Mouse (Mus musculus): ENCODE results near the gene Itga9. TPM values are rescaled to one million over a fixed set of nuclear protein-coding genes. Genes with fewer than 3 reads are reported as not detected.

Itga9 gene
- total and polyA plus RNA-seq, 2 experiments from 2014 or later, result 0.99 to 3.3 TPM

GRCm38 (mm10) chr9:118774676-118775075 lies 168.2 kb downstream of the Itga9 start:
- ATAC-seq, result no peak
- Histone ChIP-seq H3K27ac (ENCODE audit: low read depth, low read length) (no peak overlapping the region), H3K27me3 (ENCODE audit: insufficient read depth, low read length) (no peaks in the 10 kb centered on the region), H3K9me3 (ENCODE audit: low read length) (no peaks in the 10 kb centered on the region), H3K36me3 (ENCODE audit: insufficient read depth) (no peaks in the 10 kb centered on the region), H3K4me1 (ENCODE audit: insufficient read depth) (no peaks in the 10 kb centered on the region), H3K4me3 (ENCODE audit: low read depth, low read length) (no peak overlapping the region), H3K9ac (no peak overlapping the region), H3K4me2 (ENCODE audit: low read depth) (no peak overlapping the region)
- 92% methylated on average over 6 of the region's 6 CpGs for WGBS
- DNase-seq, result no peak
- TF ChIP-seq CTCF (IDR thresholded peaks at IDR 0.05; ENCODE audit: low read depth), result no peak

DNA sequence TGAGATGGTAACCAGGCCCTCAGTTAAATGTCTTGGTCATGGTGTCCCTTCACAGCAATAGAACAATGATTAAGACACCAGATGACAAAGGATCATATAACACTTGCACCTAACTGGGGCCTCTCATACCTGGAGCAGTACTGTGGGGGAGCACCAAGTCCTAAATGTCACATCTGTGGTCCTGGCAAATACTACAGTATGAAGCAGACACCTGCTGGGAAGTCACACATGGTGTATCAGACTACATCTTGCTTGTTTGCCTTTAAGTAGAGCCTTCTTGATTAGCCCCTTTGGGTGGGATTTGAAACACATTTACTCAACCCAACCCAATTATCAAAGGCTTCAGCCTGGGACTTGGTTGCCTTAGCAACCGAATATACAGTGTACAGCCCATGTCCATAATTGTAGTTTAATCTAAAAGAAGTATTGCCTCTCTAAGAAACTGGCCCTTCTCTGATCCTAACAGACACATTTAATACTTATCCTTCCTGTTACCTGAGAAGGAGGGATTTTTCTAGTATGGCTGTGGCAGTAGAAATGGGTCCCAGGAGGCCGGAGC lies 170.5 kb downstream of the Itga9 start:
- no peak for ATAC-seq
- no peak for TF ChIP-seq CTCF (IDR thresholded peaks at IDR 0.05; ENCODE audit: low read depth)

GRCm38 (mm10) chr9:118778596-118778995 lies 172.1 kb downstream of the Itga9 start:
- DNase-seq, result no peak
- H3K9ac ChIP-seq, result no peak overlapping the region
- H3K36me3 ChIP-seq (ENCODE audit: insufficient read depth), result no peaks in the 10 kb centered on the region
- no peak for TF ChIP-seq CTCF (IDR thresholded peaks at IDR 0.05; ENCODE audit: low read depth)
- no peak overlapping the region for H3K27ac ChIP-seq (ENCODE audit: low read depth, low read length)
- H3K4me2 ChIP-seq (ENCODE audit: low read depth), result no peak overlapping the region
- H3K4me1 ChIP-seq (ENCODE audit: insufficient read depth), result no peaks in the 10 kb centered on the region
- no peak overlapping the region for H3K4me3 ChIP-seq (ENCODE audit: low read depth, low read length)
- no peaks in the 10 kb centered on the region for H3K27me3 ChIP-seq (ENCODE audit: insufficient read depth, low read length)
- ATAC-seq, result no peak
- H3K9me3 ChIP-seq (ENCODE audit: low read length), result no peaks in the 10 kb centered on the region
- 48% methylated on average over 2 of the region's 2 CpGs for WGBS

More for the DNA sequence above, 170.5 kb downstream of the Itga9 start:
- Histone ChIP-seq H3K36me3 (ENCODE audit: insufficient read depth) (no peaks in the 10 kb centered on the region), H3K27ac (ENCODE audit: low read depth, low read length) (no peak overlapping the region), H3K27me3 (ENCODE audit: insufficient read depth, low read length) (no peaks in the 10 kb centered on the region), H3K9ac (no peak overlapping the region), H3K4me3 (ENCODE audit: low read depth, low read length) (no peak overlapping the region), H3K9me3 (ENCODE audit: low read length) (no peaks in the 10 kb centered on the region), H3K4me2 (ENCODE audit: low read depth) (no peak overlapping the region), H3K4me1 (ENCODE audit: insufficient read depth) (no peaks in the 10 kb centered on the region)
- 88% methylated on average over 2 of the region's 2 CpGs for WGBS
- DNase-seq, result no peak

DNA sequence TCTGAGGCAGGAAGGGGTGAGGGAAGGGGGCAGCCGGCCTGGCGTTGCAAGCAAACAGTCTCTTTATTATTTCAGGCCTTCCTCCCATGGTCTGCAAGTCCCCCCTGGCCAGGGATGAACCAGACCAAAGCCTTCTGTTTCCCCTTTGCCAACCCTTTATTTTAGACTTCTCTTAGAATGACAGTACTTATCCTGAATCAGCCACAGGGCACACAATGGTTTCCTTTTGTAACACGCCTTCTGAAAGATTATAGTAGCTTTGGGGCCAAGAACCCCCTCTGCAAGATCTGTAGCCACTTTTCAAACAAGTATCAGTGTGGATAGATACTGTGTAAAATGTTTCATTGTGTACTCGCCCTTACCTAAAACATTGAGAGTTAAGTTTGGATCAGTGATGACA lies 178.1 kb downstream of the Itga9 start:
- Histone ChIP-seq H3K27me3 (ENCODE audit: insufficient read depth, low read length) (no peaks in the 10 kb centered on the region), H3K36me3 (ENCODE audit: insufficient read depth) (no peaks in the 10 kb centered on the region), H3K9ac (no peak overlapping the region), H3K9me3 (ENCODE audit: low read length) (no peaks in the 10 kb centered on the region), H3K4me1 (ENCODE audit: insufficient read depth) (no peaks in the 10 kb centered on the region), H3K4me2 (ENCODE audit: low read depth) (no peak overlapping the region), H3K4me3 (ENCODE audit: low read depth, low read length) (no peak overlapping the region), H3K27ac (ENCODE audit: low read depth, low read length) (no peak overlapping the region)
- no peak for TF ChIP-seq CTCF (IDR thresholded peaks at IDR 0.05; ENCODE audit: low read depth)
- DNase-seq, result no peak
- ATAC-seq, result no peak
- WGBS, result 49% methylated on average over 4 of the region's 4 CpGs

DNA sequence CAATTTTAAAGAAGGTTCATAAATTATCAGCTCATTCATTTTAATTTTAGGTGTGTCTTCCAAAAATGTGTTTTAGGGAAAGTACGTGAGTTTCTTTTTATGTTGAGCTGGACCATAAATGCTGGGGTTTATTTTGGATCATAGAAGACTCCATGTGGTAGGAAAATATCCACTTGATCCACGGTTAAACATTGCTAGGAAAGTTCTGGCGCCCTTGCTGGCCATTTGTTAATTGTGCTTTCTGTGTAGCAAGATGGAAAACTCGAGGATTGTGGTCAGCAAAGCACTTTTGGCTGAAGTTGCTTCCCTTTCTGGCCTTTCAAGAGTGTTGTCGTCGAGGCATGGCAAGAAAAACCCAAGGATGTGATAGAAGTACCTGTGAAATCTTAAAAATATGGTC lies 179.3 kb downstream of the Itga9 start:
- H3K36me3 ChIP-seq (ENCODE audit: insufficient read depth), result no peaks in the 10 kb centered on the region
- no peaks in the 10 kb centered on the region for H3K27me3 ChIP-seq (ENCODE audit: insufficient read depth, low read length)
- no peak overlapping the region for H3K4me2 ChIP-seq (ENCODE audit: low read depth)
- H3K9me3 ChIP-seq (ENCODE audit: low read length), result no peaks in the 10 kb centered on the region
- no peak overlapping the region for H3K9ac ChIP-seq
- DNase-seq (no peak), ATAC-seq (no peak)
- no peaks in the 10 kb centered on the region for H3K4me1 ChIP-seq (ENCODE audit: insufficient read depth)
- 79% methylated on average over 6 of the region's 6 CpGs for WGBS
- no peak for TF ChIP-seq CTCF (IDR thresholded peaks at IDR 0.05; ENCODE audit: low read depth)
- no peak overlapping the region for H3K4me3 ChIP-seq (ENCODE audit: low read depth, low read length)
- H3K27ac ChIP-seq (ENCODE audit: low read depth, low read length), result no peak overlapping the region

- no peak for TF ChIP-seq CTCF (IDR thresholded peaks at IDR 0.05; ENCODE audit: low read depth)
- Histone ChIP-seq H3K4me1 (ENCODE audit: insufficient read depth) (peaks cover 3% of the 10 kb centered on the region; the same call in 1 of the 2 replicates), H3K4me3 (ENCODE audit: low read depth, low read length) (no peak overlapping the region), H3K9me3 (ENCODE audit: low read length) (no peaks in the 10 kb centered on the region), H3K36me3 (ENCODE audit: insufficient read depth) (no peaks in the 10 kb centered on the region), H3K27ac (ENCODE audit: low read depth, low read length) (no peak overlapping the region), H3K4me2 (ENCODE audit: low read depth) (no peak overlapping the region), H3K9ac (no peak overlapping the region), H3K27me3 (ENCODE audit: insufficient read depth, low read length) (no peaks in the 10 kb centered on the region)
- ATAC-seq, result no peak
- 62% methylated on average over 10 of the region's 10 CpGs for WGBS
- no peak for DNase-seq
Measured at GRCm38 (mm10) chr9:118788869-118789281, 182.4 kb downstream of the Itga9 start.

GRCm38 (mm10) chr9:118791231-118791630 lies 184.7 kb downstream of the Itga9 start:
- no peak for TF ChIP-seq CTCF (IDR thresholded peaks at IDR 0.05; ENCODE audit: low read depth)
- Histone ChIP-seq H3K9ac (no peak overlapping the region), H3K4me1 (ENCODE audit: insufficient read depth) (peaks cover 3% of the 10 kb centered on the region; the same call in 1 of the 2 replicates), H3K4me3 (ENCODE audit: low read depth, low read length) (no peak overlapping the region), H3K9me3 (ENCODE audit: low read length) (no peaks in the 10 kb centered on the region), H3K27me3 (ENCODE audit: insufficient read depth, low read length) (no peaks in the 10 kb centered on the region), H3K4me2 (ENCODE audit: low read depth) (no peak overlapping the region), H3K36me3 (ENCODE audit: insufficient read depth) (no peaks in the 10 kb centered on the region), H3K27ac (ENCODE audit: low read depth, low read length) (no peak overlapping the region)
- ATAC-seq (peak; percentile 76), DNase-seq (peak; percentile 45)
- 46% methylated on average over 3 of the region's 3 CpGs for WGBS

Data from forebrain, postnatal 0 days (tissue).